Mouse (Mus musculus) CD8-positive naive resting alpha-beta T cell, adult 2 months (primary cell): ENCODE data around the gene Ankrd11.

ENCODE experiments used
- DNase-seq, 2 experiments: peaks; one replicate each; pipeline ENCODE4 v3.0.0; 2022; ENCODE audit warnings: low read depth in 2 of 2, low spot score in 2 of 2

Ankrd11 gene

GRCm38 (mm10) chr8:122851692-122852545 lies 190.2 kb downstream of the Ankrd11 start:
- no peak for DNase-seq

- no peak for DNase-seq
These were observed 191.3 kb downstream of the Ankrd11 start for GRCm38 (mm10) chr8:122850641-122851240.

DNA sequence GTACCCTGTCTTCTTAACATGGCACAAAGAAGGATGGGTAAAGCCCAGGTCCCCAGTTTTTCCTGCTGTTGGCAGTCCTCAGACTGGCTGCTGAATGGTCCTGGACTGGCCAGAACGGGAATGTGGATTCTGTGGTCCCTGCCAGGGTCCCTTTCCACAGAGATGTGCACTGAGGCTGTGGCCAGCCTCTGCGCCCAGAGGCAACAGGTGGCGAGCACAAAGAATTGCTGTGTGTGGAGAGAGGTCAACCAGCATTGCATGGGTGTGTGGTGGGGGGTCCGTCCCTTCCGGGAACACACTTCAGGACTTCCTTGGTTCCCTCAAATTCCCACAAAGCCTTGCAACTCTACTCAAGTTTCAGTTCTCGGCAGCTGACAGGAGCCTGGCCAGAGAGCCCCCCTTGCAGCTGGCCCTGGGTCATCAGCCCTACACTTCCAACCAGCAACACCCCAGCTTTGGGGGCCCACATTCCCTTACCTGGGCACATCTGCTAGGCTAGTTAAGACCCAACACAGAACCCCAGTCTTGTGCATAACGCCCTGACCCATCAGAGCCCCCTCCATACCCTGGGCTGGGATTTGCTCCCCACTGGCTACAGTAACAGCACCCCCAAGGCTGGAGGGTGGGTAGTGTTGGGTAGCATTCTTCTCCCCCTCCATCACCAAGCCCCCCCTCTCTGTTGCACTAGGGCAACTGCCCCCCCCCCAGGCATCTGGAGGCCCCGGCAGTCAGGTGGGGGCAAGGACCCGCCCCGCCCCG lies 192.7 kb downstream of the Ankrd11 start:
- no peak for DNase-seq

GRCm38 (mm10) chr8:122847829-122848561 lies 194.1 kb downstream of the Ankrd11 start, which contains the start of gene Cdh15:
Gene Cdh15, plus strand, starts transcription at chr8:122847966.
- DNase-seq, result no peak

DNA sequence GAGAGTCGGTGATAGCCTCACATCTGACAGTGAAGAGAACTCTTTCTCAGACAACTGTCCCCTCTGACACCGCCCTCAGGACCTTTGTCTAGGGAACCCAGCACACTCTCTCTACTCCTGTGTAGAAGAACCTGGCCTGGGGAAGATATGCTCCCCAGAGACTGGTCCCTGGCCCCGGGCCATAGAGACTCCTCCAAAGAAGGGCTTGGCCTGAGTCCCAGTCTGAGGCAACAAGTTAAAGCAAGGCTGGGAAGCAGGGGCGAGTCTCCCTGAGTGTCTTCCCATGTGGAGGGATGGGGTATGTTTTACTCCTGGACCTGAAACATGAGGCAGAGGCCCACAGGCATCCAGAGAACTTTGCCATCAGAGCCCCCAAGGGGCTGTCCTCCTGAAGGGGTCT lies 196.4 kb downstream of the Ankrd11 start:
- DNase-seq, result no peak

DNA sequence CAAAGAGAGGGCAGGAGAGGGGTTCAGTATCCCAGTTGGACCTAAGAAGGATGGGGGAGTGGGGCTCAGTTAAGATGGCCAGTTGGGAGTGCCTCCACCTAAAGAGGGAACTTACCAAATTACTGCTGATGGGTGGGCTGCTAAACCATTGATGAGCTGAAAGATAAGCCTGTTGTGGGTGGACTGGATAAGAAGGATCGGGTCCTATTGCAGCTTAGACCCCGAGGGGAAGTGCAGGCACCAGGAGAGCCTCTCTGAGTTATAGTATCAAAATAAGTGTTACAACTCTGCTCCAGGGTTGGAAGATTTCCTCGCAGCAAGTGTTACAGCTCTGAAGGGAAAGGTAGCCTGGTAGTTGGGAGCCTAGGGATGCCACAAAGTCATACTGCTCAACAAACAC lies 197.9 kb downstream of the Ankrd11 start:
- no peak for DNase-seq

DNA sequence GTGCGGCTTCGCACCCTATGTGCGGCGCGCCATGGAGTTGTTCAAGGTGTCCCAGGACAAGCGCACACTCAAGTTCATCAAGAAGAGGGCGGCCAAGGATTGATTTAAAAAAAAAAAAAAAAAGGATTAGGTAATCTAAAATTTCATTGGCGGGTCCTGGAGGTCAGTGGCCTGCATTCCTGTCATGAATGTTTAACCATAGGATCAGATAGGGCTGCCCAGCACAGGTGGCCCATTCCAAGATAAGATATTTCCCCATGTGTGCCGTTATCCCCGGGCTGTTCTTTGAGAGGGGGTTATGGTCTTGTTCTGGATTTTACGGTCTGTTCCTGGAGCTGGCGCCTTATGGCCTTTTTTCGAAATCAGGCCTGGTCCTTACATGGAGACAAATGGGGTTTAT lies 205.4 kb downstream of the Ankrd11 start:
- DNase-seq, result no peak

- no peak for DNase-seq
These were observed 205.9 kb downstream of the Ankrd11 start for GRCm38 (mm10) chr8:122836199-122836598.

- peak; percentile 61 to 69 for DNase-seq
These were observed 207.1 kb downstream of the Ankrd11 start for GRCm38 (mm10) chr8:122834971-122835370.

DNA sequence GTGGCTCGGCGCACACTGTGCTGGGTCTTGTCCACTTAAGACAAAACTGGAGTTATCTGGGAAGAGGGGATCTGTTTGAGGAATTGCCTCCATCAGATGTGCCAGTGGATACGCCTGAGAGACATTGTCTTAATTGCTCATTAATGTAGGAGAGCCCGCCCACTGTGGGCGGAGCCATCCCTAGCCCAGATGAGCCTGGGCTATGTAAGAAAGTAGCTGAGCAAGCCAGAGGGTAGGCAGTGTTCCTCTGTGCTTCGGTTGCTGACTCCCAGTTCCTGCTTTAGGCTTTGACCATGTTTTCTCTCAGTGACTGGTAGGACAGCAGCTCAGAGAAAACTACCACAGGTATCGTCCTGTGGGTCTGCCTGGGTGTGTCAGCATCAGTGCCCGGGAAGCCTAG lies 207.7 kb downstream of the Ankrd11 start:
- no peak for DNase-seq
